Mouse (Mus musculus): ENCODE measurements around the gene Trpt1.
"Not testable (repeated sequence)": the region's sequence is repeated elsewhere in the genome, so short reads cannot be mapped to it uniquely, and the experiment has no call there.

Trpt1 gene

GRCm38 (mm10) chr19:6974211-6975205 is 21.4 kb upstream of the Trpt1 start, which contains the start of gene Ppp1r14b:
TSS of gene Ppp1r14b (plus strand) at chr19:6974968.
- peak; percentile 83 for DNase-seq (ENCODE audit: low read depth, low spot score)

- DNase-seq (ENCODE audit: low read depth, low spot score): peak; percentile 69
These were observed 20.1 kb upstream of the Trpt1 start, which contains the start of gene Plcb3 for GRCm38 (mm10) chr19:6975537-6976521. TSS of gene Plcb3 (minus strand) at chr19:6976470.

- no peak for DNase-seq (ENCODE audit: low read depth, low spot score)
These were observed 17.9 kb upstream of the Trpt1 start for GRCm38 (mm10) chr19:6977759-6978638.

GRCm38 (mm10) chr19:6978639-6978974 is 17.3 kb upstream of the Trpt1 start:
- DNase-seq (ENCODE audit: low read depth, low spot score): no peak

GRCm38 (mm10) chr19:6979001-6979479 is 16.9 kb upstream of the Trpt1 start:
- peak; percentile 61 for DNase-seq (ENCODE audit: low read depth, low spot score)

GRCm38 (mm10) chr19:6979486-6980380 is 16.2 kb upstream of the Trpt1 start:
- peak; percentile 100 for DNase-seq (ENCODE audit: low read depth, low spot score)

GRCm38 (mm10) chr19:6980381-6981093 is 15.4 kb upstream of the Trpt1 start, which contains the start of gene Fkbp2:
TSS of gene Fkbp2 (minus strand) at chr19:6980501.
- DNase-seq (ENCODE audit: low read depth, low spot score): peak; percentile 99

- no peak for DNase-seq (ENCODE audit: low read depth, low spot score)
These were observed 14.5 kb upstream of the Trpt1 start for GRCm38 (mm10) chr19:6981465-6981864.

GRCm38 (mm10) chr19:6983621-6984020 is 12.3 kb upstream of the Trpt1 start:
- no peak for DNase-seq (ENCODE audit: low read depth, low spot score)

GRCm38 (mm10) chr19:6985300-6985699 is 10.6 kb upstream of the Trpt1 start:
- no peak for DNase-seq (ENCODE audit: low read depth, low spot score)

GRCm38 (mm10) chr19:6985951-6986708 is 9.8 kb upstream of the Trpt1 start:
- DNase-seq (ENCODE audit: low read depth, low spot score): no peak

GRCm38 (mm10) chr19:6987061-6987903 is 8.6 kb upstream of the Trpt1 start, which contains the start of gene Vegfb:
TSS of gene Vegfb (minus strand) at chr19:6987651.
- DNase-seq (ENCODE audit: low read depth, low spot score): peak; percentile 67

- DNase-seq (ENCODE audit: low read depth, low spot score): no peak
These were observed 8.0 kb upstream of the Trpt1 start for GRCm38 (mm10) chr19:6987904-6988285.

GRCm38 (mm10) chr19:6989251-6989650 is 6.7 kb upstream of the Trpt1 start:
- DNase-seq (ENCODE audit: low read depth, low spot score): no peak

- DNase-seq (ENCODE audit: low read depth, low spot score): no peak
These were observed 5.2 kb upstream of the Trpt1 start for GRCm38 (mm10) chr19:6990712-6991111.

- not testable (repeated sequence) for DNase-seq (ENCODE audit: low read depth, low spot score)
These were observed 4.8 kb upstream of the Trpt1 start for GRCm38 (mm10) chr19:6991166-6991565.
